In the genomic region with DNA sequence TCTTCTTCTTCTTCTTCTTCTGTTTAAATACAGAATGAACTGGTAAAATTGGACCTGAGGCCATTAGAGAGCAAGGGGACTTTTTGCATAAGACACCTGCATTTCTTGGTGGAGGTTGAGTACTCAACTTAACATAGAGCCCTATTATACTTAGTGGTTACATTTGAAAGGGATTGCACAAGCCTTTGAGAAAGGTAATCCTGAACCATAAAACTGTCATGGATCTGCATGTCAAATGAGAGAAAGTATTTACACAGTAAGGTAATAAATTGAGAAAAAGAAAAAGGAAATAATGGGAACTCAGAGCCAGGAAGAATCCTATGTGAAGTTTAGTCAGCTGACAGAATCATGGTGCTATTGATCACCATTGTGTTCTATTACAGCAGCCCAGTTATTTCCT, we compare ENCODE assay signal across 19 mouse cellular contexts.
DNase-seq lines count a peak whose midpoint lies in the region; ATAC-seq and TF ChIP-seq lines count a peak whose summit lies in the region.
"Had no signal": no experiment of that assay in that cellular context is flagged by ENCODE, and none has a peak within 500 bp of the region (broad histone marks: within the 10 kb centered on the region; RNA-seq: fewer than 3 reads in every experiment).

No protein-coding gene starts in this region.

- no peaks in the 10 kb centered on the region for H3K27me3 ChIP-seq in intestine, embryonic 15.5 days (replicated peaks)
- no peaks in the 10 kb centered on the region for H3K27me3 ChIP-seq in intestine, postnatal 0 days (replicated peaks; ENCODE audit: control insufficient read depth, insufficient read depth, low read length)
- H3K27me3 ChIP-seq: embryonic facial prominence, embryonic 12.5 days; forebrain, embryonic 13.5 days had no signal

- intact Hi-C loops in left cerebral cortex, adult 2 months (cut with DNase I), result no loop called here

- no peak overlapping the region for H3K4me2 ChIP-seq in intestine, embryonic 15.5 days (replicated peaks)
- H3K4me2 ChIP-seq in intestine, postnatal 0 days (replicated peaks; ENCODE audit: low read depth), result no peak overlapping the region
- H3K4me2 ChIP-seq: embryonic facial prominence, embryonic 12.5 days; forebrain, embryonic 13.5 days had no signal

- peak; percentile 87 for DNase-seq in gonadal fat pad, adult 2 months (ENCODE audit: low read depth)
- no peak for DNase-seq in cerebellum, adult 11 months
- no peak for DNase-seq in left cerebral cortex, adult 2 months (ENCODE audit: extremely low spot score in 1 of 2, low spot score in 2 of 2)
- DNase-seq: adrenal gland, adult 2 months; adrenal gland, postnatal 10 days; adrenal gland, postnatal 25 days; cerebellum, adult 11-12 months; cerebellum, adult 2 months; cerebellum, adult 9-10 months; cerebellum, postnatal 10 days; cerebellum, postnatal 25 days had no signal

- no peaks in the 10 kb centered on the region for H3K9me3 ChIP-seq in intestine, embryonic 15.5 days
- no peaks in the 10 kb centered on the region for H3K9me3 ChIP-seq in intestine, postnatal 0 days (ENCODE audit: control insufficient read depth)
- H3K9me3 ChIP-seq: embryonic facial prominence, embryonic 10.5 days; embryonic facial prominence, embryonic 12.5 days; forebrain, embryonic 13.5 days had no signal

- no peaks in the 10 kb centered on the region for H3K4me1 ChIP-seq in intestine, embryonic 15.5 days (replicated peaks)
- no peaks in the 10 kb centered on the region for H3K4me1 ChIP-seq in intestine, postnatal 0 days (replicated peaks; ENCODE audit: control insufficient read depth, insufficient read depth, low read length)
- H3K4me1 ChIP-seq: embryonic facial prominence, embryonic 10.5 days; embryonic facial prominence, embryonic 12.5 days; forebrain, embryonic 13.5 days had no signal

- ATAC-seq in intestine, embryonic 15.5 days, result peak; percentile 89
- 0 out of 2 replicates have a peak, but pooled peaks have one; percentile 36 for ATAC-seq in intestine, postnatal 0 days
- no peak for ATAC-seq in erythroblast, adult 5-6 weeks (replicated peaks; ENCODE audit: low FRiP score, poor library complexity, severe bottlenecking)
- ATAC-seq: forebrain, embryonic 13.5 days; forebrain, embryonic 16.5 days had no signal

- H3K27ac ChIP-seq in intestine, embryonic 15.5 days, result no peak overlapping the region
- no peak overlapping the region for H3K27ac ChIP-seq in intestine, postnatal 0 days (ENCODE audit: low read depth, low read length)
- no peak overlapping the region for H3K27ac ChIP-seq in left cerebral cortex, adult 2 months
- H3K27ac ChIP-seq: embryonic facial prominence, embryonic 10.5 days; embryonic facial prominence, embryonic 12.5 days; forebrain, embryonic 13.5 days had no signal

- no peaks in the 10 kb centered on the region for H3K36me3 ChIP-seq in intestine, embryonic 15.5 days
- no peaks in the 10 kb centered on the region for H3K36me3 ChIP-seq in intestine, postnatal 0 days (ENCODE audit: control insufficient read depth, insufficient read depth)
- H3K36me3 ChIP-seq: embryonic facial prominence, embryonic 10.5 days; embryonic facial prominence, embryonic 12.5 days had no signal

- H3K4me3 ChIP-seq in intestine, embryonic 15.5 days (replicated peaks), result no peak overlapping the region
- no peak overlapping the region for H3K4me3 ChIP-seq in intestine, postnatal 0 days (ENCODE audit: low read depth, low read length)
- H3K4me3 ChIP-seq in left cerebral cortex, adult 2 months, result no peak overlapping the region
- H3K4me3 ChIP-seq: embryonic facial prominence, embryonic 10.5 days; embryonic facial prominence, embryonic 12.5 days; erythroblast, embryonic 14.5 days; forebrain, embryonic 13.5 days had no signal

- TF ChIP-seq CTCF in intestine, postnatal 0 days (IDR thresholded peaks at IDR 0.05; ENCODE audit: low read depth), result no peak
- TF ChIP-seq CTCF in left cerebral cortex, adult 2 months (IDR thresholded peaks at IDR 0.05), result no peak

- no peak overlapping the region for H3K9ac ChIP-seq in intestine, embryonic 15.5 days
- no peak overlapping the region for H3K9ac ChIP-seq in intestine, postnatal 0 days (ENCODE audit: low read depth, low read length)
- H3K9ac ChIP-seq: embryonic facial prominence, embryonic 12.5 days; forebrain, embryonic 13.5 days had no signal
